Mouse (Mus musculus) forelimb bud, embryonic 11.5 days (tissue): Measurements from ENCODE around the gene Kifc3.

Experiments
- DNase-seq: peaks from one replicate; pipeline ENCODE4 v3.0.0-alpha.2; 2012; ENCODE audit warnings: low read depth, low spot score

Kifc3 gene

GRCm38 (mm10) chr8:95136218-95136617 lies 66.4 kb downstream of the Kifc3 start:
- no peak for DNase-seq

- DNase-seq, result no peak
Observed at GRCm38 (mm10) chr8:95135242-95135641, 67.4 kb downstream of the Kifc3 start.

- no peak for DNase-seq
Observed at GRCm38 (mm10) chr8:95134186-95134585, 68.4 kb downstream of the Kifc3 start.

GRCm38 (mm10) chr8:95131983-95132382 lies 70.6 kb downstream of the Kifc3 start:
- no peak for DNase-seq

- DNase-seq, result no peak
Observed at GRCm38 (mm10) chr8:95130966-95131537, 71.6 kb downstream of the Kifc3 start.

- DNase-seq, result no peak
Observed at GRCm38 (mm10) chr8:95128750-95129260, 73.8 kb downstream of the Kifc3 start.

- no peak for DNase-seq
Observed at GRCm38 (mm10) chr8:95127658-95128057, 75.0 kb downstream of the Kifc3 start.

- DNase-seq, result no peak
Observed at GRCm38 (mm10) chr8:95126497-95126896, 76.1 kb downstream of the Kifc3 start.

- DNase-seq, result no peak
Observed at GRCm38 (mm10) chr8:95123455-95123854, 79.2 kb downstream of the Kifc3 start.

- DNase-seq, result peak; percentile 38
Observed at GRCm38 (mm10) chr8:95113750-95114149, 88.9 kb downstream of the Kifc3 start.

GRCm38 (mm10) chr8:95113108-95113507 lies 89.5 kb downstream of the Kifc3 start:
- DNase-seq, result no peak

GRCm38 (mm10) chr8:95112594-95112993 lies 90.0 kb downstream of the Kifc3 start:
- no peak for DNase-seq

- no peak for DNase-seq
Observed at GRCm38 (mm10) chr8:95107306-95107705, 95.3 kb downstream of the Kifc3 start.

- DNase-seq, result no peak
Observed at GRCm38 (mm10) chr8:95101972-95102371, 100.6 kb downstream of the Kifc3 start.

- peak; percentile 62 for DNase-seq
Observed at GRCm38 (mm10) chr8:95099009-95099408, 103.6 kb downstream of the Kifc3 start.

GRCm38 (mm10) chr8:95093574-95093973 lies 109.0 kb downstream of the Kifc3 start:
- DNase-seq, result no peak

- no peak for DNase-seq
Observed at GRCm38 (mm10) chr8:95085432-95086141, 117.0 kb downstream of the Kifc3 start.

GRCm38 (mm10) chr8:95084744-95085431 lies 117.7 kb downstream of the Kifc3 start:
- no peak for DNase-seq

- DNase-seq, result no peak
Observed at GRCm38 (mm10) chr8:95084261-95084660, 118.4 kb downstream of the Kifc3 start.

GRCm38 (mm10) chr8:95081650-95082049 lies 121.0 kb downstream of the Kifc3 start:
- DNase-seq, result no peak

- peak; percentile 100 for DNase-seq
Observed at GRCm38 (mm10) chr8:95080381-95081341, 122.0 kb downstream of the Kifc3 start, which contains the start of gene Katnb1. TSS of gene Katnb1 (plus strand) at chr8:95081186.
